Mouse (Mus musculus): ENCODE data around the gene Vwa7. TPM values are rescaled to one million over a fixed set of nuclear protein-coding genes. Genes with fewer than 3 reads are reported as not detected.

Gene Vwa7
- polyA plus RNA-seq (2012; ENCODE audit: low replicate concordance), result 1.2 and 1.8 TPM in 2 replicates

DNA sequence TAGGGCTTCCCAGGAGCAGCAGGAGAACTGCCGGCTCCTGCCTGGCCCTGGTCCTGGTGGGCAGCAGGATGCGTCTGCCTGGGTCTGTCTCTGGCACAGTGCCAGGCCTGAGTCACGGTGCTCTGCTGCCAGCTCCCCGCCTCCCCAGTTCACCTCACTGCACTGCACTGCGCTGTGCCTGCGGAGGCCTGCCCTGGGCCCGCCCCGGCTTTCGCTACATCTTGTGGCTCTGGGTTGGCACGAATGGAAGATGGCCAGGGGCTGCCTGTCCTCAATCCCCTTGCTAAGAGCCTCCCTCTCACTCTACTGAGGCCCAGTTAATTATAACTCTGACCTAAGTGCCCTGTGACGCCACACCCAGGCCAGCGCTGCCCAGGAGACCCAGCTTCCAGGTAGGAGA is at the start of gene Vwa7:
Gene Vwa7 (plus strand): TSS at position 204 of the 400 bp plus-strand sequence.

GRCm38 (mm10) chr17:34969822-34970221 is 46.6 kb upstream of the Vwa7 start, which contains the start of gene Gm20481:
Gm20481 (plus strand) TSS chr17:34969912.

DNA sequence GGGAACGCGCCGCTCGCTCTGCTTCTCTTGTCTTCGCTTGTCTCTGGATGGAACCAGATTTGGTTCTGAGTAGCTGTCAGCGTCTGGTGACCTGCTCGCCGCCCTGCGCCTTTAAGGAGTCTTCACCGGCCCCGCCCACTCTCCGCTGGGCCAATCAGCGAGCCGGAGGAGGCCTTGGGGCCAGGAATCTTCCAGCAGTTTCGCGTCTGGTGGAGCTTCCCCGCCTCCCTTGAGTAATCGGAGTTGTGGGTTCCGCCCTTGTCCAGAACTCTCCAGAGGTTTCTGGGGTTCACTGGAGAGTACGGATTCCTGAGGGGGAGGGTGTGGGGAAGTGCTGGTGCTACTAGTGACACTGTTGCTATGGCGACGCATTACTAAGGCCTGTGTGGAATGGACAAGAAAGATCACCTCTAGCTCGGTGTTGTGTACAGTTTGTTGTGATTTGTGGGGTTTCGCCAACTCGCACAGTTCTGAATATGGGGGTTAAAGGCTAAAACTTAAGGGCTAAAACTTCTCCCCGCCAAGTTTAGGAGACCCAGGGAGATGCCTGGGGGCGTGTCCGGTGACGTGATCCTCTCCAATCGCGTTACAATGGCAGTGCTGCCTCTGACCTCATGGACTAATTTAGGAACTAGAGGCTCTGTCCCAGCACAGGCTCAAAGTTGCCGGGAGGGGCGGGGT is 44.2 kb upstream of the Vwa7 start, which contains the start of the genes Hspa1a and Hspa1l:
Gene Hspa1a (minus strand): TSS at position 88 of the 681 bp plus-strand sequence.
Gene Hspa1l (plus strand): TSS at position 635 of the 681 bp plus-strand sequence.

DNA sequence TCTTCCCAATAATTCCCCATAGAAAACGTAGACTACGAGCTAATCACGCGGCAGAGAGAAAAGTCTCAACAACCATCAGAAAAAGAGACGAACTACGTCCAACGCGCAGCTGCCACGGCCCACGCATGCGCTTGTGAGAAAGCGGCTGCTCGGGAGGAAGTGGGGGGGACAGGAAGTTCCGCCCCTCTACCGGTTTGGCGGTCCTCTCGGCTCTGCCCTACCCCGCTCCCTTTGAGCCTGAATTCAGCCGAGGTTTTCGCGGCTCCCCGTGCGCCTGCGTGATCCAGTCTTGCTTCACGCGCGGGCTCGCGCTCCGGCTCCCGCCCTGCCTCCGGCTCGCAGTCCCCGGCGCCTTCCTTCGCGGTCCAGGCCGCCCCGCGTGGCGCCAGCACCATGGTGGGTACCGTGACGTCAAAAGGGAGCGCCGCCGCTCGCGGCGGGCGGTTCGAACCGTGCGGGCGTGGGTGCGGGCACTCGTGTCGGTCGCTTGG is 34.6 kb upstream of the Vwa7 start, which contains the start of gene Lsm2:
Gene Lsm2 (plus strand): TSS at position 173 of the 491 bp plus-strand sequence.

DNA sequence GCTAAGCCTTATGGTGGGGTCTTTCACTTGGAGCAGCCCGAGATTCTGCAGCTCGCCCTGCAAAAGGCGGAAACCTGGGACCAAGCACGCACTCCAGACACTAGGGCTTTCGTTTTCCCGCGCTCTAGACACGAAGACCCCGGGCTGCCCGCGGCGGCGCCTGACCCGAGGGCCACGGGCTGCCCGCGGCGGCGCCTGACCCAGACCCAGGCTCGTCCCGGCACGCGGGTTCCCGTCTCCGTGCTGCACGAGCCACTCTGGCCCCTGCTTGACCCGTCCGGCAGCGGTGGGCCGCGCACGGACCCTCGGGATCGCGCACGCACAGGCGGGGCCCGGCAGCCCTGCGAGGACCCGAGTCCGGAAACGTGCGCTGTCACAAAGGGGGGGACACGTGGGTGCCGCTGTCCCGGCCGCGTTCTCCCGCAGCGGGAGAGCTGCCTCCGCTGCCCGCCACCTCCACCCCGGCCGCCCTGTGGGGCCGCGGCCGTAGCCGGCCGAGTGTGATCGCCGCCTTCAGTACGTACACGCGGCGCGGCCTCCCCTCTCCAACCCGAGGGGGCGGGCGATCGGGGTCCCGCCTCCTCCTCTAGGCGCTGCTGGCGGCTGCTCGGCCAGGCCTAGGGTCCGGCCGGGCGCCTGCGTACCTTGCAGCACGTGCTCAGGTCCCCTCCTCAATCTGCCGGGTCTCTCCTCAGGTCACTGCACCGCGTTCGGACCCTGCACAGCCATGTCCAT is 15.5 kb upstream of the Vwa7 start, which contains the start of gene Vars:
Gene Vars (plus strand): TSS at position 271 of the 735 bp plus-strand sequence.

GRCm38 (mm10) chr17:35027277-35028068 is 11.1 kb downstream of the Vwa7 start, which contains the start of gene Sapcd1:
Sapcd1 (minus strand) TSS chr17:35028016.

DNA sequence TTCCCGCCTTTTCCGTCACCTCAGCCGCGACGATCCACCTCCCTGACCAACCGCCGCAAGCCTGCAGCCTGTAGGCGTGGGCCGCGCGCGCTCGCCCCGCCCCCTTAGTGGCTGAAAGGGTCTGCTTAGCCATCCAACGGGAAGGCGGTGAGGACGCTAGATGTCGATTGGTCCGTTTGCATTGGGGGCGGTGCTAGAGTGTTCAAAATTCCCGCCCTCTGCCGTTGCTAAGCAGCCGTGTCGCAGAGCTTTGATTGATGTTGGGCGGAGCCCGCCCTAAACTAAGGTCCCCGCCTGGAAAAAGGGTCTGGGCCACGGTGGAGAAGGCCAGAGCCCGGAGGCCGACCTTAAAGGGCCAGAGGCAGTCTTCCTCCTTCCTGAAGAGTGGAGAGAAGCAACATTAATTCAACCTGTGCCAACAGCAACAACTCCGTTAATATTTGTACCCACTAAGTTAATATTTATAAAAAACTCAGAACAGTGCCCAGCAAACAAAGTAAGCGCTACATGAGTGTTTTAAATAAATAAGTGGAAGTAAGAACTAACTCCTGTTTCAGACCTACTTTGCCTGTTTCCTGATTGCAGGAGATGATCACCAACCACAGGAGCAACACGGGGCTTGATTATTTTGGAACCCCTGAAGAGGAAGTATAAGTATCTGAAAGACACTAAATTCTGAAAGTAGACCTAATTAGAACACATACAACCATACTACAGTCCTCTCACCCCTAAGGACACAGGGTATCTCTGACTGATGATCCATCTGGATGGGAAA is 30.5 kb downstream of the Vwa7 start, which contains the start of gene Msh5:
Gene Msh5 (minus strand): TSS at position 65 of the 775 bp plus-strand sequence.

GRCm38 (mm10) chr17:35049561-35050016 is 33.2 kb downstream of the Vwa7 start, which contains the start of gene Clic1:
Clic1 (plus strand) TSS chr17:35049966.

DNA sequence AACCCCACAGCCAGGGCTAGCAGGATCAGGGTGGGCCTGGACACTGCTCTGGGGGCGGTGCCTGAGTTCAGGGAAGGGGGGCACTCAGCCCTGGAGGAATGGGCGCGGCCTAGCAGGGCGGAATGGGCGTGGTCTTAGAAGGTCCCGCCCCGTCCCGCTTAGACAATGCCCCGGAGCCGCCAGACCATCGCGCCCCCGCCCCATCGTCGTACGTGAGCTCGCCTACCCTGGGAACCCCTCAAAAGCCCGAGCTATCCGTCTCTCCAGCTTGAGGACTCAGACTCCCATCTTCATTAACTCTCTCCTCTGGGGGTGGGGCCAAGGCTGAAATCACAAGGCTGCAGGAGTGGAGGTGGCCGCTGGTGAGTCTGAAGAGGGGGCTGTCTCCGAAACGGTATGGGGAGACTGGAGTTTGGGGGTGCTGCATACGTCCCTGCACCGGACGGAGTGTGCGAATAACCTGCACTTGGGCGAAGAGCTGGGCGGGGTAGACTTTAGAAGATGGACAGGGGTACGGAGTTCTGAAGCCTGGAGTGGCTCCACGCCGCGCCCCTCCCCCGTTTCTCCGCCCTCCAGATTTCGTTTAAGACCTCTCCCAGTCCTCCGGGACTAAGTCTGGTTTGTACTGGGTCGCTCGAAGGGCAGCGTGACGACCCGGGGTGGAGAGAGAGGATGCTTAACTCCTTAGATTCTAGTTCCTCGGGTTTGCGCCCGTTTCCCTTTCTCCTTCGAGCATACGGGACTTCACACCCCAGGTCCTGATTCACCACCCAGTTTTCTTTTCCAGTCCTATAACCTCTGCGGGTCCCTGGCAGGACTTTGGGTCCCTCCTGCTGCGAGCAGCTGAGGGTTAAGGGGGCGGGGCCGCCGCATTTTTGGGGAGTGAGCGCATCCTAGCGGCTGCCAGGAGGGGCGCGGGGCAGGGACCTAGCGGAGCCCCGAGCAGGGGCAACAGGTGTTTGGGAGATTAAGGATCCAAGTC is 42.8 kb downstream of the Vwa7 start, which contains the start of gene Ddah2:
Gene Ddah2 (plus strand): TSS at position 125 of the 982 bp plus-strand sequence.

DNA sequence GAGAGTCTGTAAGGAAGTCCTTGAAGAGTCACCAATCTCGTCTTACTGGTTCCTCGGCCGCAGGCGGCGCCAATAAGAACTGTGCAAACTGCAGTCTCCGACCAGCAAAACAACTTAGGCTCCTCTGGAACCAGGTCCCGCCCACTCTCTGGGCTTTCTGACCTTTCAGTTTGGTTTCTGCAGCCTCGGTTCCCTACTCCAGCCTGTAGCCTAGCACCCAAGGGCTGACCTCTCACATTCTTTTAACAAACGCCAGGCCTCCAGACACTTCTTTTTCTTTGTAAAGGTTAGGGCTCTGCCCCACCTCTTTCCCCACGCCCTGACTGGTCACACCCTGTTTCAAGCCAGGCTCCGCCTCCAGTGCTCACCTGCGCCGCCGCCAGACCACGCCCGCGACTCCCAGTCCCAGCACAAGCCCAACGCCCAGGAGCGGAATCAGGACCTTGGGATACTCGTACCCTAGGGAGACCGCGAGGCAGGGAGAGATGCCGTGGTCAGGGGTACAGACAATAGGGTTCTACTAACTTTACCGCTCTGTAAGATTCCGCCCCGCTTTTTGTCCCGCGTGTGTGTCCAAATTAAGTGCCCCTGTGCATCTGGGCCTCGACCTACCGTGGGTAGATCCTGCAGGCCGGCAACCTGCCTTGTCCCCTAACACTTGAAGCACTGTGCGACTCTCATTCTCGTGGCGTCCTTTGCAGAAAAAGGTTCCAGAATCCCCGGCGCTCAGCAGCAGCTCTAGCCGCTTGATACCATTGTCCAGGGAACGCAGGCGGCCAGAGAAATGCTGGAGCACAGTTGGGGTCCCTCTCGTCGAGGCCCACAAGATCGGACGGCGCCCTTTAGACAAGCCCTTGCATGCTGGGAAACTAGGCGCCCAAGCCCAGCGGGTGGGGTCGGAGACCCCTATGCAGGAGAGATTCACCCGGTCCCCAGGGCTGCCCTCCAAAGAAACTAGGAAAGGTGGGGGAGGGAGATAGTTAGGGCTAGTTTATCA is 48.9 kb downstream of the Vwa7 start, which contains the start of gene Ly6g6c:
Gene Ly6g6c (plus strand): TSS at position 438 of the 997 bp plus-strand sequence.

DNA sequence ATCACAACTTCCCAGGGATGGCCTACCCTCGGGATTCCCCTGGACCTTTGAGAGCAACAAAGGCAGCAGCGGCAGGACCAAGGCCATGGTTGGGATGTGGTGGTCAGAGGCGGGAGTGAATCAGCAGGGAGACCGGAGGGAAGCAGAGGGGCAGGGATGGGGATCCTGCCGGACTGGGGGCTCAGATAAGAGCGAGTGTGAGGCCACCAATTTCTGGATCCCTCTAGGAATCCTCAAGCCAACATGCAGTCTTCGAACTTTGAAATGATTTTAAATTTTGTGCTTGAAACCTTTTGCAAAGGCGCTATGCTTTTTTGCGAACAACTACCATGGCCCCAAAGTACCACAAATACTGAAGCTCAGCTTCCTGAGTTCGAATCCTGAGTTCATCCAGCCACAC is 49.7 kb downstream of the Vwa7 start, which contains the start of gene Mpig6b:
Gene Mpig6b (minus strand): TSS at position 101 of the 400 bp plus-strand sequence.

Other genes with a start within 250 kb of the Vwa7 start
- 0.54 TPM in 1 of 2 replicates, not detected in the other for gene Cyp21a1, start 212.0 kb upstream of the Vwa7 start, polyA plus RNA-seq (2012; ENCODE audit: low replicate concordance)
- 62.8 and 63.3 TPM in 2 replicates for gene Stk19, start 179.6 kb upstream of the Vwa7 start, polyA plus RNA-seq (2012; ENCODE audit: low replicate concordance)
- 50.7 and 116 TPM in 2 replicates for gene Dxo, start 179.6 kb upstream of the Vwa7 start, polyA plus RNA-seq (2012; ENCODE audit: low replicate concordance)
- 53.7 and 54.2 TPM in 2 replicates for gene Skiv2l, start 166.4 kb upstream of the Vwa7 start, polyA plus RNA-seq (2012; ENCODE audit: low replicate concordance)
- 121 and 205 TPM in 2 replicates for gene Nelfe, start 166.2 kb upstream of the Vwa7 start, polyA plus RNA-seq (2012; ENCODE audit: low replicate concordance)
- 0.41 and 1.5 TPM in 2 replicates for gene Cfb, start 154.1 kb upstream of the Vwa7 start, polyA plus RNA-seq (2012; ENCODE audit: low replicate concordance)
- 6.4 and 10.1 TPM in 2 replicates for gene Zbtb12, start 137.1 kb upstream of the Vwa7 start, polyA plus RNA-seq (2012; ENCODE audit: low replicate concordance)
- gene Gm20547, start 134.5 kb upstream of the Vwa7 start, polyA plus RNA-seq (2012; ENCODE audit: low replicate concordance), result 0.10 TPM in 1 of 2 replicates, not detected in the other
- gene C2, start 118.3 kb upstream of the Vwa7 start, polyA plus RNA-seq (2012; ENCODE audit: low replicate concordance), result 1.3 and 3.9 TPM in 2 replicates
- 427 and 438 TPM in 2 replicates for gene Ehmt2, start 118.1 kb upstream of the Vwa7 start, polyA plus RNA-seq (2012; ENCODE audit: low replicate concordance)
- gene Slc44a4, start 102.1 kb upstream of the Vwa7 start, polyA plus RNA-seq (2012; ENCODE audit: low replicate concordance), result not detected in 2 replicates
- 22.5 and 43.0 TPM in 2 replicates for gene Neu1, start 85.3 kb upstream of the Vwa7 start, polyA plus RNA-seq (2012; ENCODE audit: low replicate concordance)
- gene Hspa1b, start 57.3 kb upstream of the Vwa7 start, polyA plus RNA-seq (2012; ENCODE audit: low replicate concordance), result 16.5 and 41.3 TPM in 2 replicates
- gene Gm20481, start 46.7 kb upstream of the Vwa7 start, polyA plus RNA-seq (2012; ENCODE audit: low replicate concordance), result not detected in 2 replicates
- 3.5 and 6.7 TPM in 2 replicates for gene Hspa1a, start 44.4 kb upstream of the Vwa7 start, polyA plus RNA-seq (2012; ENCODE audit: low replicate concordance)
- gene Hspa1l, start 43.9 kb upstream of the Vwa7 start, polyA plus RNA-seq (2012; ENCODE audit: low replicate concordance), result not detected in 2 replicates
- gene Lsm2, start 34.7 kb upstream of the Vwa7 start, polyA plus RNA-seq (2012; ENCODE audit: low replicate concordance), result 146 and 328 TPM in 2 replicates
- 1,671 and 2,394 TPM in 2 replicates for gene Vars, start 15.6 kb upstream of the Vwa7 start, polyA plus RNA-seq (2012; ENCODE audit: low replicate concordance)
- 8.2 and 32.0 TPM in 2 replicates for gene Sapcd1, start 11.4 kb downstream of the Vwa7 start, polyA plus RNA-seq (2012; ENCODE audit: low replicate concordance)
- gene Msh5, start 30.2 kb downstream of the Vwa7 start, polyA plus RNA-seq (2012; ENCODE audit: low replicate concordance), result 33.3 and 82.0 TPM in 2 replicates
- 197 and 295 TPM in 2 replicates for gene Clic1, start 33.4 kb downstream of the Vwa7 start, polyA plus RNA-seq (2012; ENCODE audit: low replicate concordance)
- 22.4 and 54.0 TPM in 2 replicates for gene Ddah2, start 42.5 kb downstream of the Vwa7 start, polyA plus RNA-seq (2012; ENCODE audit: low replicate concordance)
- 0.34 TPM in 1 of 2 replicates, not detected in the other for gene Ly6g6c, start 48.8 kb downstream of the Vwa7 start, polyA plus RNA-seq (2012; ENCODE audit: low replicate concordance)
- gene Mpig6b, start 49.6 kb downstream of the Vwa7 start, polyA plus RNA-seq (2012; ENCODE audit: low replicate concordance), result 0.27 and 0.54 TPM in 2 replicates
- not detected in 2 replicates for gene Ly6g6e, start 60.3 kb downstream of the Vwa7 start, polyA plus RNA-seq (2012; ENCODE audit: low replicate concordance)
- gene Ly6g6d, start 61.5 kb downstream of the Vwa7 start, polyA plus RNA-seq (2012; ENCODE audit: low replicate concordance), result not detected in 2 replicates
- gene Ly6g6f, start 69.0 kb downstream of the Vwa7 start, polyA plus RNA-seq (2012; ENCODE audit: low replicate concordance), result 0.31 TPM in 1 of 2 replicates, not detected in the other
- 312 and 354 TPM in 2 replicates for gene Abhd16a, start 72.7 kb downstream of the Vwa7 start, polyA plus RNA-seq (2012; ENCODE audit: low replicate concordance)
- not detected in 2 replicates for gene Ly6g5c, start 91.7 kb downstream of the Vwa7 start, polyA plus RNA-seq (2012; ENCODE audit: low replicate concordance)
- 0.71 TPM in 1 of 2 replicates, not detected in the other for gene Ly6g5b, start 98.8 kb downstream of the Vwa7 start, polyA plus RNA-seq (2012; ENCODE audit: low replicate concordance)
- gene Gpank1, start 104.9 kb downstream of the Vwa7 start, polyA plus RNA-seq (2012; ENCODE audit: low replicate concordance), result 76.3 and 112 TPM in 2 replicates
- 69.5 and 70.4 TPM in 2 replicates for gene Csnk2b, start 105.5 kb downstream of the Vwa7 start, polyA plus RNA-seq (2012; ENCODE audit: low replicate concordance)
- 9.5 and 12.1 TPM in 2 replicates for gene D17H6S53E, start 109.8 kb downstream of the Vwa7 start, polyA plus RNA-seq (2012; ENCODE audit: low replicate concordance)
- gene Apom, start 115.5 kb downstream of the Vwa7 start, polyA plus RNA-seq (2012; ENCODE audit: low replicate concordance), result 0.24 TPM in 1 of 2 replicates, not detected in the other
- 803 and 946 TPM in 2 replicates for gene Bag6, start 118.6 kb downstream of the Vwa7 start, polyA plus RNA-seq (2012; ENCODE audit: low replicate concordance)
- gene Prrc2a, start 148.3 kb downstream of the Vwa7 start, polyA plus RNA-seq (2012; ENCODE audit: low replicate concordance), result 1,544 and 3,522 TPM in 2 replicates
- gene Aif1, start 159.5 kb downstream of the Vwa7 start, polyA plus RNA-seq (2012; ENCODE audit: low replicate concordance), result 1.9 and 3.8 TPM in 2 replicates
- 1.1 and 24.0 TPM in 2 replicates for gene Lst1, start 171.9 kb downstream of the Vwa7 start, polyA plus RNA-seq (2012; ENCODE audit: low replicate concordance)
- 75.8 and 165 TPM in 2 replicates for gene Ltb, start 177.9 kb downstream of the Vwa7 start, polyA plus RNA-seq (2012; ENCODE audit: low replicate concordance)
- gene Tnf, start 185.4 kb downstream of the Vwa7 start, polyA plus RNA-seq (2012; ENCODE audit: low replicate concordance), result 2.6 and 2.7 TPM in 2 replicates
- gene Lta, start 188.8 kb downstream of the Vwa7 start, polyA plus RNA-seq (2012; ENCODE audit: low replicate concordance), result 4.2 and 5.6 TPM in 2 replicates
- gene Gm16181, start 204.3 kb downstream of the Vwa7 start, polyA plus RNA-seq (2012; ENCODE audit: low replicate concordance), result not detected in 2 replicates
- gene Atp6v1g2, start 217.1 kb downstream of the Vwa7 start, polyA plus RNA-seq (2012; ENCODE audit: low replicate concordance), result 0.69 and 1.2 TPM in 2 replicates
- 31.5 and 40.3 TPM in 2 replicates for gene Nfkbil1, start 219.2 kb downstream of the Vwa7 start, polyA plus RNA-seq (2012; ENCODE audit: low replicate concordance)
- gene Ddx39b, start 225.2 kb downstream of the Vwa7 start, polyA plus RNA-seq (2012; ENCODE audit: low replicate concordance), result 114 and 195 TPM in 2 replicates
- 138 and 236 TPM in 2 replicates for gene H2-D1, start 246.2 kb downstream of the Vwa7 start, polyA plus RNA-seq (2012; ENCODE audit: low replicate concordance)

Measured in leukemia stem cell, adult 10-12 weeks (primary cell).